Mouse (Mus musculus) hindbrain, embryonic 15.5 days (tissue): ENCODE measurements around the gene Tssc4. TPM values are rescaled to one million over a fixed set of nuclear protein-coding genes. Genes with fewer than 3 reads are reported as not detected.

Experiments
- ATAC-seq: fragments of 200-750 bp; cut with Nextera tagmentation; 2 replicates; pipeline ENCODE4 v1.8.0; 2017; ENCODE audit warnings: low read depth, moderate number of reproducible peaks, moderate TSS enrichment; ENCODE audit not compliant: low FRiP score
- H3K27ac ChIP-seq: fragments of 300-500 bp; sonication (generic); replicated peaks from 2 replicates; pipeline ENCODE4 v1.5.1; 2015; ENCODE audit warnings: mild to moderate bottlenecking, inconsistent platforms
- H3K27me3 ChIP-seq: fragments of 300-500 bp; sonication (generic); 2 replicates; pipeline ENCODE4 v1.6.1; 2015; ENCODE audit warnings: control low read depth, inconsistent platforms
- H3K36me3 ChIP-seq: fragments of 300-500 bp; sonication (generic); 2 replicates; pipeline ENCODE4 v1.6.1; 2015; ENCODE audit warnings: control low read depth, inconsistent platforms
- H3K4me1 ChIP-seq: fragments of 300-500 bp; sonication (generic); replicated peaks from 2 replicates; pipeline ENCODE4 v1.6.1; 2015; ENCODE audit warnings: control low read depth, inconsistent platforms
- H3K4me2 ChIP-seq: fragments of 300-500 bp; sonication (generic); 2 replicates; pipeline ENCODE4 v1.6.1; 2015; ENCODE audit warnings: moderate library complexity, mild to moderate bottlenecking, inconsistent platforms
- H3K4me3 ChIP-seq: fragments of 300-500 bp; sonication (generic); 2 replicates; pipeline ENCODE4 v1.5.1; 2015; ENCODE audit warnings: mild to moderate bottlenecking, inconsistent platforms
- H3K9ac ChIP-seq: fragments of 300-500 bp; sonication (generic); 2 replicates; pipeline ENCODE4 v1.6.1; 2015; ENCODE audit warnings: inconsistent platforms
- H3K9me3 ChIP-seq: fragments of 300-500 bp; sonication (generic); 2 replicates; pipeline ENCODE4 v1.6.1; 2016; ENCODE audit warnings: control low read depth, inconsistent platforms
- WGBS: fragments of 180-500 bp; shearing (Covaris S2); methylation state at CpG from one replicate; pipeline ENCODE4 v1.1.7; 2015; 5-methylcytosine and 5-hydroxymethylcytosine counted together
- polyA plus RNA-seq: library from polyadenylated mRNA; unstranded; fragments of >200 nt; fragmentation: Nextera tagmentation; extraction: Ambion mirVana; gene quantifications from 2 replicates; pipeline ENCODE4 v1.2.1, GENCODE M21; 2015

The Tssc4 gene
- polyA plus RNA-seq, 1 experiment from 2014 or later = 99.2 TPM

DNA sequence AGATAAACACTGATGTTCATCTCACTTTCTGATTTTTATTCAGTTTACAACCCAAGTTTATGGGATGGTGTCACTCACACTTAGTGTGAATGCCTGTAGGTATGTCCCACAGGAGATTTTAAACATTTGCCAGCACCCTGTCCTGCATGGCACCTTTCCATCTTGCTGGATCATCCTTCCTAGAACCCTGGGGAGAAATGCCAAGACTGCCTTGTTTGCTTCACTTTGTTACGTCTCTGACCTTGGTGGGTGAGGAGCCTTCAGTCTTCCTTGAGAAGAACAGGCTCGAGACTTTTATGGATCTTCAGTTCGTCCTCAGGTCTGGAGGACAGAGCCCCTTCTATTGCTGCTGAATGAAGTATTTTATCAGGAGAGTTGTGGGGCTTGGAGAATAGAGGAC is 19.7 kb upstream of the Tssc4 start:
- Histone ChIP-seq H3K9me3 (no peaks in the 10 kb centered on the region), H3K27me3 (no peaks in the 10 kb centered on the region), H3K4me2 (no peak overlapping the region), H3K27ac (no peak overlapping the region), H3K4me1 (peaks cover 18% of the 10 kb centered on the region), H3K4me3 (no peak overlapping the region), H3K9ac (no peak overlapping the region), H3K36me3 (no peaks in the 10 kb centered on the region)
- ATAC-seq = no peak
- 81% methylated on average over 3 of the region's 3 CpGs for WGBS

GRCm38 (mm10) chr7:143049841-143050816 is 18.9 kb upstream of the Tssc4 start:
- Histone ChIP-seq H3K9me3 (no peaks in the 10 kb centered on the region), H3K27ac (no peak overlapping the region), H3K4me2 (no peak overlapping the region), H3K4me1 (peaks cover 26% of the 10 kb centered on the region), H3K36me3 (no peaks in the 10 kb centered on the region), H3K4me3 (no peak overlapping the region), H3K9ac (no peak overlapping the region), H3K27me3 (no peaks in the 10 kb centered on the region)
- 90% methylated on average over 3 of the region's 3 CpGs for WGBS
- no peak for ATAC-seq

- Histone ChIP-seq H3K27ac (no peak overlapping the region), H3K4me1 (peaks cover 38% of the 10 kb centered on the region), H3K4me3 (no peak overlapping the region), H3K27me3 (no peaks in the 10 kb centered on the region), H3K9ac (no peak overlapping the region), H3K36me3 (no peaks in the 10 kb centered on the region), H3K4me2 (no peak overlapping the region), H3K9me3 (no peaks in the 10 kb centered on the region)
- ATAC-seq = no peak
- WGBS = 70% methylated on average over 2 of the region's 2 CpGs
Measured at GRCm38 (mm10) chr7:143051316-143051715, 17.7 kb upstream of the Tssc4 start.

GRCm38 (mm10) chr7:143052626-143053007 is 16.4 kb upstream of the Tssc4 start, which contains the start of gene Cd81:
Cd81 (plus strand) TSS chr7:143052739.
- peaks cover 50% of the 10 kb centered on the region for H3K4me1 ChIP-seq
- H3K4me3 ChIP-seq = peak within 1 kb of the TSS; percentile 90
- H3K27me3 ChIP-seq = no peaks in the 10 kb centered on the region
- no peaks in the 10 kb centered on the region for H3K9me3 ChIP-seq
- 0% methylated on average over 37 of the region's 37 CpGs for WGBS
- peak within 1 kb of the TSS; percentile 95 for H3K9ac ChIP-seq
- H3K4me2 ChIP-seq = peak within 1 kb of the TSS; percentile 71
- H3K27ac ChIP-seq = peak within 1 kb of the TSS; percentile 86
- no peaks in the 10 kb centered on the region for H3K36me3 ChIP-seq
- peak; percentile 74 for ATAC-seq

- peaks cover 56% of the 10 kb centered on the region for H3K4me1 ChIP-seq
- H3K36me3 ChIP-seq = no peaks in the 10 kb centered on the region
- H3K9me3 ChIP-seq = no peaks in the 10 kb centered on the region
- peak; percentile 78 for ATAC-seq
- H3K4me2 ChIP-seq = peak overlapping the region; percentile 71
- H3K27ac ChIP-seq = peak overlapping the region; percentile 86
- WGBS = under 1% methylated on average over 46 of the region's 46 CpGs
- H3K4me3 ChIP-seq = peak overlapping the region; percentile 90
- peak overlapping the region; percentile 95 for H3K9ac ChIP-seq
- H3K27me3 ChIP-seq = no peaks in the 10 kb centered on the region
Measured at GRCm38 (mm10) chr7:143053008-143053899, 15.8 kb upstream of the Tssc4 start.

DNA sequence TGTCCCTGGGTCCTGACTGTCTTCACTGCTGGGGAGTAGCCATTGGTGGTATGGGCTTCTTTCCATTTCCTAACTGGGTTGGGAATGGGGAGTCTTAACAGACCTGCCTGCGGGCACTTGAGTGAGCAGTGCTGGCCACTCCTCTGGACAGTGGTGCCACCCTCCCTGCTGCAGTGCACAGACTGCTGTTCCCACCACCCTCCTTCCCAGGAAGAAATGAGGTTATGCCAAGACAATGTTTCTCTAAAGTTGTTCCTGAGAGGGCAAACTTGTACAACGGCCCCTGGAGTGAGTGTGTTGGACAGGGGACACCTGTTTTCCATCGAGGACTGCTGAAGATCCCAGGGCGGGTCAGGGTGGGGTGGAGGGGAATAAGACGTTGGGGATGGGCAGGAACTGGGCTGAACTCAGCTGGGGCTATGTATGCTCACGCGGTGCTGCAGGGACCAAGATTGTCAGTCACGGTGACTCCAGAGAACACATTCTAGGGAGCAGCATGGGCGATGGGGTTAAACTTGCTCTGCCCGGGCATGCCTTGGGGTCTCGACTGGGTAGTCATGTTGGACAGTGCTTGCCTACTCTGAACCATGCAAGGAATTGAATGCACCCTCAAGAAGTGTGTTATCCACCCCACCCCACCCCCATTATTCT is 15.0 kb upstream of the Tssc4 start:
- Histone ChIP-seq H3K4me3 (peak overlapping the region; percentile 90), H3K4me1 (peaks cover 65% of the 10 kb centered on the region), H3K4me2 (peak overlapping the region; percentile 71), H3K27me3 (no peaks in the 10 kb centered on the region), H3K9me3 (no peaks in the 10 kb centered on the region), H3K36me3 (no peaks in the 10 kb centered on the region), H3K27ac (peak overlapping the region; percentile 86; the same call in 1 of the 2 replicates), H3K9ac (peak overlapping the region; percentile 95)
- WGBS = 59% methylated on average over 11 of the region's 11 CpGs
- ATAC-seq = peak; percentile 46; the same call in 1 of the 2 replicates

- Histone ChIP-seq H3K4me2 (peak overlapping the region; percentile 71), H3K4me3 (peak overlapping the region; percentile 90), H3K9ac (peak overlapping the region; percentile 95), H3K27me3 (no peaks in the 10 kb centered on the region), H3K36me3 (no peaks in the 10 kb centered on the region), H3K27ac (0 out of 2 replicates have a peak overlapping the region, but pooled peaks have one; percentile 16), H3K4me1 (peaks cover 69% of the 10 kb centered on the region), H3K9me3 (no peaks in the 10 kb centered on the region)
- ATAC-seq = no peak
- WGBS = 32% methylated on average over 3 of the region's 3 CpGs
Measured at GRCm38 (mm10) chr7:143054612-143054965, 14.5 kb upstream of the Tssc4 start.

GRCm38 (mm10) chr7:143055001-143055400 is 14.0 kb upstream of the Tssc4 start:
- Histone ChIP-seq H3K9me3 (no peaks in the 10 kb centered on the region), H3K36me3 (no peaks in the 10 kb centered on the region), H3K27ac (no peak overlapping the region), H3K9ac (peak overlapping the region; percentile 95; the same call in 1 of the 2 replicates), H3K4me3 (peak overlapping the region; percentile 90), H3K27me3 (no peaks in the 10 kb centered on the region), H3K4me1 (peaks cover 71% of the 10 kb centered on the region), H3K4me2 (peak overlapping the region; percentile 71)
- no peak for ATAC-seq
- WGBS = 90% methylated on average over 3 of the region's 3 CpGs

- peak overlapping the region; percentile 6 for H3K4me3 ChIP-seq
- WGBS = 70% methylated on average over 11 of the region's 11 CpGs
Measured at GRCm38 (mm10) chr7:143055499-143056186, 13.4 kb upstream of the Tssc4 start.

GRCm38 (mm10) chr7:143057023-143057422 is 12.0 kb upstream of the Tssc4 start:
- H3K27me3 ChIP-seq = no peaks in the 10 kb centered on the region
- no peak overlapping the region for H3K4me2 ChIP-seq
- no peak overlapping the region for H3K27ac ChIP-seq
- H3K9ac ChIP-seq = no peak overlapping the region
- no peak for ATAC-seq
- H3K4me1 ChIP-seq = peaks cover 70% of the 10 kb centered on the region
- no peak overlapping the region for H3K4me3 ChIP-seq
- peaks cover 5% of the 10 kb centered on the region; the same call in 1 of the 2 replicates for H3K36me3 ChIP-seq
- 84% methylated on average over 5 of the region's 5 CpGs for WGBS
- H3K9me3 ChIP-seq = no peaks in the 10 kb centered on the region

More at GRCm38 (mm10) chr7:143055499-143056186, 13.4 kb upstream of the Tssc4 start:
- Histone ChIP-seq H3K9me3 (no peaks in the 10 kb centered on the region), H3K4me1 (peaks cover 74% of the 10 kb centered on the region), H3K27me3 (no peaks in the 10 kb centered on the region), H3K4me2 (peak overlapping the region; percentile 71), H3K27ac (peak overlapping the region; percentile 14), H3K36me3 (no peaks in the 10 kb centered on the region), H3K9ac (no peak overlapping the region)
- no peak for ATAC-seq
